Mouse (Mus musculus) ovary, postnatal 36 days (tissue): ENCODE data around the gene Raph1.

Experiments
- DNase-seq: peaks from one replicate; pipeline ENCODE4 v3.0.0; 2022; ENCODE audit warnings: low spot score, mixed read lengths

The Raph1 gene

GRCm38 (mm10) chr1:60566631-60567311 is at the start of gene Raph1:
Raph1 (minus strand) TSS chr1:60567104.
- DNase-seq, result peak; percentile 90

GRCm38 (mm10) chr1:60615703-60616102 is 48.8 kb upstream of the Raph1 start:
- no peak for DNase-seq

GRCm38 (mm10) chr1:60614902-60615301 is 48.0 kb upstream of the Raph1 start:
- DNase-seq, result no peak

GRCm38 (mm10) chr1:60611968-60612367 is 45.1 kb upstream of the Raph1 start:
- DNase-seq, result no peak

- DNase-seq, result no peak
Observed at GRCm38 (mm10) chr1:60610631-60611030, 43.7 kb upstream of the Raph1 start.

GRCm38 (mm10) chr1:60609011-60609775 is 42.3 kb upstream of the Raph1 start:
- no peak for DNase-seq

- DNase-seq, result no peak
Observed at GRCm38 (mm10) chr1:60604481-60605021, 37.6 kb upstream of the Raph1 start.

- DNase-seq, result no peak
Observed at GRCm38 (mm10) chr1:60600682-60601081, 33.8 kb upstream of the Raph1 start.

- DNase-seq, result no peak
Observed at GRCm38 (mm10) chr1:60599926-60600325, 33.0 kb upstream of the Raph1 start.

- no peak for DNase-seq
Observed at GRCm38 (mm10) chr1:60599013-60599701, 32.3 kb upstream of the Raph1 start.

- DNase-seq, result no peak
Observed at GRCm38 (mm10) chr1:60596386-60597320, 29.7 kb upstream of the Raph1 start.

- no peak for DNase-seq
Observed at GRCm38 (mm10) chr1:60593101-60593500, 26.2 kb upstream of the Raph1 start.

- no peak for DNase-seq
Observed at GRCm38 (mm10) chr1:60588887-60589629, 22.2 kb upstream of the Raph1 start.

GRCm38 (mm10) chr1:60580990-60581389 is 14.1 kb upstream of the Raph1 start:
- DNase-seq, result no peak

GRCm38 (mm10) chr1:60579886-60580285 is 13.0 kb upstream of the Raph1 start:
- no peak for DNase-seq

GRCm38 (mm10) chr1:60572699-60573098 is 5.8 kb upstream of the Raph1 start:
- DNase-seq, result peak; percentile 16

GRCm38 (mm10) chr1:60569741-60570140 is 2.8 kb upstream of the Raph1 start:
- DNase-seq, result no peak

- no peak for DNase-seq
Observed at GRCm38 (mm10) chr1:60569210-60569609, 2.3 kb upstream of the Raph1 start.

- DNase-seq, result no peak
Observed at GRCm38 (mm10) chr1:60567321-60567720, 417 bp upstream of the Raph1 start.

- no peak for DNase-seq
Observed at GRCm38 (mm10) chr1:60565931-60566630, 823 bp downstream of the Raph1 start.
